Mouse (Mus musculus) spleen, adult 2 months (tissue): ENCODE measurements around the gene Plekhg3.

ENCODE experiments used
- CTCF ChIP-seq: fragments of 200-500 bp; IDR thresholded peaks from 2 replicates; pipeline ENCODE4 v1.5.1; 2011; ENCODE audit warnings: mild to moderate bottlenecking, inconsistent platforms; ENCODE audit not compliant: insufficient read depth, insufficient read length, insufficient replicate concordance; ENCODE audit errors: extremely low read depth
- POLR2A ChIP-seq: fragments of 200-500 bp; IDR thresholded peaks from 2 replicates; pipeline ENCODE4 v1.6.1; 2011; ENCODE audit warnings: low read depth, low read length, inconsistent platforms

DNA sequence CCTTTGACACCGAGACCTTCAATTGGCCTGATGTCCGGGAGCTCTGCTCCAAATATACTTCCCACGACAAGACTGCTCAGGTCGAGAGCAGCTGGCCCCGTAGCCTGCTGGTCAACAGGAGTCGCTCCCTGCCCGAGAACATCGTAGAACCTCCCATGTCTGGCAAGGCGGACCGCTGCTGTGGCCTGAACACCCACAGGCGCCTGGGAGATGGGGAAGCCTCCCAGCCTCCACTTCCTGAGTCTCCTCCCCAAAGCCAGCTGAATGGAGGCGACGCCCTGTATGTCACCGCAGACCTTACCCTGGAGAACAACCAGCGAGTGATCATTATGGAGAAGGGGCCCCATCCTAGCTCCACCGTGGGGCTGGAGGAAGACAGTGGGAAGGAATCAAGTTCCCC lies 47.2 kb downstream of the Plekhg3 start:
- no peak for TF ChIP-seq CTCF
- no peak for TF ChIP-seq POLR2A
